Mouse (Mus musculus) heart, adult 18-20 months (tissue): ENCODE data around the gene Kdsr. TPM values are rescaled to one million over a fixed set of nuclear protein-coding genes. Genes with fewer than 3 reads are reported as not detected.
"Not testable (repeated sequence)": the region's sequence is repeated elsewhere in the genome, so short reads cannot be mapped to it uniquely, and the experiment has no call there.

Experiments
- DNase-seq, 2 experiments: peaks; one replicate each; pipeline ENCODE4 v3.0.0; 2021 to 2022; ENCODE audit warnings: mixed read lengths in 1 of 2
- total RNA-seq, 2 experiments: library from RNA; stranded (reverse); gene quantifications; 2 replicates each; pipeline ENCODE4 v1.2.3; 2021

Gene Kdsr
- total RNA-seq, 2 experiments from 2014 or later: 5.0 to 6.7 TPM

DNA sequence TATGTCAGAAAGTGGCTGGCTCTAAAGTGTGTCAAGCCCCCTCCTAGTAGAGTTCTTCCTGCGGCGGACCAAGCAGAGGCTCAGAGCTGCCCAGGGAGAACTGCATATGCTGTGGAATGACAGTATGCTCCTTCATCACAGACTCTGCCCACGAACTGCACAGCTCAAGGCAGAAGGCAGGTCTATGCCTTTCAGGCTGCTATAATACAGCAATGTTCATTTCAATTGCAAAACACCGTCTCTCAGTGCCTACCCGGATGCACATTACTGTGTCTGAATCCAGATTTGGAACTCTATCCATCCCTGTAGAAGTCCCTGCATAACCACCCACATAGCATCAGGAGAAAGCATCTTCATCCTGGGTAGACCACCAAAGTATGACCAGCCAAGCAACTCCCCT is 19.7 kb downstream of the Kdsr start:
- no peak for DNase-seq

DNA sequence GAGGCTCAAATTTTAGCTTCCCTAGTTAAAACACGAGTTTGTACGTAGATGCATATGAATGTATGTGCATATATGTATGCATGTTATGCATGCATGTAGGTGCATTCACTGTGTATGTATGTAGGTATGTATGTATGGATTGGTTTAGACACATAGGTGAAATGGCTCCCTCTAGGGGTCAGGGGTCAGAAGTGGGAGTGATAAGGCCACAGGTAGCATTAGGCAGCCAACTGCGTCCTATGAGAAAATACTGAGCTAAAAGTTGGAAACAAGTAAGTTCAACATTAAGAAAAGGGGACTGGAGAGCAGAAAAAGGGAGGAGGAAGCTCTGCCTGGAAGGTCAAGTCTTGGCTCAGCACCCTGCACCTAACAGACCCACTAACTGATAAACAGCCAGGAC is 21.4 kb downstream of the Kdsr start:
- no peak for DNase-seq

DNA sequence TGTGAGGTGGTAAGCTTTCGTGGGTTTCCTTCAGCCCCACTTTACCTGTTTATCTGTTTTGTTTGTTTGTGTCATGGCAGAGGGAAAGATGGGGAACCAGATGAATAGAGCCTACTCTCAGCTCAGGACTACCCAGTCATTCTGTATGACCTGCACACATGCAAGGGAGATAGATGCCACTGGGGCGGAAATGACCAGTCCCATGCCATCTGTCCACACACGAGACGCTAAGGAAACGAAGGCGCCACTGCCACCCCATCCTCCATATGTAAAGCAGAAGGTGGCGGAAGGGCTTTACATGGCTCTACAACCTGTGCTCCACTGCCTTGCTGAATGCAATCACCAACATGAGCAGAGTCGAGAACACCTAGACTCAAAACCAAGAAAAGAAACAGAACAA is 23.3 kb downstream of the Kdsr start:
- DNase-seq: no peak

DNA sequence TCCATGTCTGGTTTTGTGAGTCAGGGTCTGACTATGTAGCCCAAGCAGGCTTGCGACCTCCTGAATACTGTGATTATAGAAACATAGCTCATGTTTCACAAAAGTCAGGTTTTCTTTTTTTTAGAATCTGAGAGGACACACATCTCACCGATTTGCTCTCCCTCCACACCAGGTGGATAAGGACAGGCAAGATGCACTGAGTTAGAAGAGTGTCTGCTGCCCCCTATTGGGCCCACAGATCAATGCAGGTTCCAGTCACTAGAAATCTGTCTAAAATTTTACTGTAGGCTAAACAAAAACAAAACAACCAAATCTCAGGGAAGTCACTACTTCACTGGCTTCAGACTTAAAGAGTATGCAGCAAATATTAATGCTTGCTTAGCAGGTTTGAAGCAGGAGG is 23.9 kb downstream of the Kdsr start:
- DNase-seq: peak in 1 of 2 experiments; percentile 56

DNA sequence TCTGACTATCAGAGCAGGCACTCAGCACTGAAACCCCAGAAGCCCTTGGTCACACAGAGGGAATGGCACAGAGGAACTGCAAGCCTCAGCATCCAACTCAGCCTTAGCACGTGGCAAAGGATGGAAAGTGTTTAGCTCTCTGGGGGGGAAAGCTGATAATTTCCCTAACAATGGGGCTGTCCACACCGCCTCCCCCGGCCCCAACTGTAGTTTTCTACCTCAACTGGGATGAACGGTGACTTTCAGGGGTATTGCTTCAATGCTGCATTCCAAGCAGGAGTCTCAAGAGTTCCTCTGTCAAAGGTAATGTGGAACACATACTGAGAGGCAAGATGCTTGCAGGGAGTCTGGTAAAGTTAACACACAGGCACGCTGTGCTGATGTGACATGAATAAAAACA is 37.5 kb downstream of the Kdsr start:
- no peak for DNase-seq

DNA sequence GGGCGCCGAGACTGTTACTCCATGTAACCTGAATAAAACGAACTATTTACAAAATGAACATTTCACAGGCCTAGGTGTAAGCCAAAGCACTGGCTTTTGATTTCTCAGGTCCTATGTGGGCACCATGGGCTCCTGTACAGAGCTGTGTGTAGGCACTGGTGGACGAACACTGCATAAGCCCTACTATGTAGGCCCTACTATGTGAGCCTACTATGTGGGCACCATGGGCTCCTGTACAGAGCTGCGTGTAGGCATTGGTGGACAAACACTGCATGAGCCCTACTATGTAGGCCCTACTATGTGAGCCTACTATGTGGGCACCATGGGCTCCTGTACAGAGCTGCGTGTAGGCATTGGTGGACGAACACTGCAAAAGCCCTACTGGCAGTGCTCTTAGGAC is 41.8 kb downstream of the Kdsr start:
- not testable (repeated sequence) for DNase-seq

DNA sequence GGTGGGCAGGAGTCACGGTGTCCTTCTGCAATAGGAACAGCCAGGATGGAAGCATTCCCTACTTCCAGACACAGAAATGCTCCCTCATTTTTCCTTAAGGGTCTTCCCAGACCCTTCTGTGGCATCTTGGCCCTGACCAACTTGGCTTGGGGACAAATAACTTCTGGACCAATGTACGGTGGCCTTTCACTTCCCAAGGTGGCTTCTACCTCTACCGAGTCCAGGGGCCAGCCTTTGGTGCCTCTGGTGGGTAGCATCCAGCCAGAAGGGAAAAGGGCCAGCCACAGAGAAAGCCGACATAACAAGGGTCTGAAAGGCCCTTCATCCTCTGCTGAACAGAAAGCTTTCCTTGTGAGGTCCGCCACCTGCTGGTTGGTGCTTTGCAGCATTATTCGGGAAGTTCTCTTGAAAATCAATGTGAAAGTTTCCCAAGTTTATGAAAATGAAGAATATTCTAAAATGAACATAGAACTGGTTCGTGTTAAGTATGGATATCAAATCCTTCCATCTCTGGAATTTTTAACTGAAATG is 42.4 kb downstream of the Kdsr start:
- DNase-seq: peak; percentile 74 to 91

DNA sequence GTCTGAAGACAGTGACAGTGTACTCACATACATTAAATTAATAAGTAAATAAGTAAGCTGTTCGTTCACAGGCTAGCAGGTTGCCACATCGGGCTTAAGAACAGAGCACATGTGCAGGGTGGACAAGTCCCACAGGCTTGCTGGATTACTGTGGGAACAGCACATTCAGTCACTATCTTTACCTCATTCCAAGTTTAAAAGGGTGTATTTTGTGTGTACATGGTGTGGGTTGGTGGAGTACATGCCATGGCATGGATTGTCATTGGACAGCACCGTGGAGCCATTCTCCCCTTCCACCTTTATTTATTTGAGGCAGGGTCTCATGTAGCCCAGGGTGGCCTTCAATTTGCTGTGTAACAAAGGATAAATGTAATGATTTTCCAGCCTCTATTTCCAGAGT is 43.4 kb downstream of the Kdsr start:
- DNase-seq: no peak

DNA sequence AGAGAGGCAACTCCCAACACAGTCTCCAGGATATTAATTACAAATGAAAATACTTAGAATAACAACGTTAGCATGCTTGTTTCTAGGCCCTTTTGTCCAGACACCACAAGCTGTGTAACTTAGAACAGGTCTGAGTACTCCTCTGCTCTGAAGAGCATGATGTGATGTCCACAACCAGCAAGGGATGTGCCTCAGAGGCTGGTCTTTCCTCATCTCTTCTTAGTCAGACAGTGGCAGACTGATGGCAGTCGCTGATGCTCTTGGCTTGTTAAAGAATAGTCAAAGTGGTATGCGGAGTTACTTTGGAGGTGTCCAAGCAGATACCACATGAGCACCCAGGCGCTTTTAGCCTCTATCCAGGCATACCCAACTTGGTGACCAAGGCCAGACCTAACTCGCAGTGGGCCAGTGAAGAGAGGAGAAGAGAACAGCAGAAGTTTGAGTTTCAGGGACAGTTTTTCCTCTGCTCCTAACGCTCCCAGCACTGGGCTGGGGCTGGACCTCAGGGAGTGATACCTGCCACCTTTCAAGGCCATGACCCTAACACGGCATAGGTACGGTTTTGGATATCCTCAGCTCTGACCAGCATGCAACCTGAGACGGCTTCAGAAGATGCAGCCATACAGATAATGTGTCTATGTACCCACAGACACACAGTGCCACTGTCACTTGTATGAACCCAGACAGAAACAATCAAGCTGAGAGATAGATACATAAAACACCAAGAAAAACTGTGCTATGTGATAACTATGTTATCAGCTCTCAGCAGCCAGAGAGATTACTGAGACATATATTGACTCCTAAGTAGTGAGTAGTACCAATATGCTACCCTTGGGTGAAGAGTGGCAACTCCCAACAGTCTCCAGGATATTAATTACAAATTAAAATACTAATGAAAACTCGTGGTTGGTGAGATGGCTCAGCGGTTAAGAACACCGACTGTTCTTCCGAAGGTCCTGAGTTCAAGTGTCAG is 44.1 kb downstream of the Kdsr start:
- DNase-seq: no peak

DNA sequence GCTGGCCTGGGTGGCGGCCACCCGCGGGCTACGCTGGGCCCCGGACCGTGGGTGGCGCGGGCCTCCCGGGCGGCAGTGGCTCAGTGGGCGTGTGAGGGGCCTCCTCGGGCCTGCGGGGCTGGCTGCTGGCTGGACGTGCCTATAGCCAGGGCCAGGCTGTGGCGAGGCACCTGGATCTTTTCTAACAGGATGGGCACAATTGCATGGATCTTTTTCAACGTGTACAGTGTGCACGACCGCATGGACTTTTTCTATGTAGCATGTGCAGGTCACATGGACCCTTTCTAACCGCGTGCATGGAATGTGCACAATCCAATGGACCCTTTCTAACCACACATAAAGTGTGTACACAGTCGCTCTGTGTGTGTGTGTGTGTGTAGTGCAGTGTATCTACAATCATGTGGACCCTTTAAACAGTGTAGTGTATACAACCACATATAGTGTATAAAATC is 45.0 kb downstream of the Kdsr start:
- no peak for DNase-seq

DNA sequence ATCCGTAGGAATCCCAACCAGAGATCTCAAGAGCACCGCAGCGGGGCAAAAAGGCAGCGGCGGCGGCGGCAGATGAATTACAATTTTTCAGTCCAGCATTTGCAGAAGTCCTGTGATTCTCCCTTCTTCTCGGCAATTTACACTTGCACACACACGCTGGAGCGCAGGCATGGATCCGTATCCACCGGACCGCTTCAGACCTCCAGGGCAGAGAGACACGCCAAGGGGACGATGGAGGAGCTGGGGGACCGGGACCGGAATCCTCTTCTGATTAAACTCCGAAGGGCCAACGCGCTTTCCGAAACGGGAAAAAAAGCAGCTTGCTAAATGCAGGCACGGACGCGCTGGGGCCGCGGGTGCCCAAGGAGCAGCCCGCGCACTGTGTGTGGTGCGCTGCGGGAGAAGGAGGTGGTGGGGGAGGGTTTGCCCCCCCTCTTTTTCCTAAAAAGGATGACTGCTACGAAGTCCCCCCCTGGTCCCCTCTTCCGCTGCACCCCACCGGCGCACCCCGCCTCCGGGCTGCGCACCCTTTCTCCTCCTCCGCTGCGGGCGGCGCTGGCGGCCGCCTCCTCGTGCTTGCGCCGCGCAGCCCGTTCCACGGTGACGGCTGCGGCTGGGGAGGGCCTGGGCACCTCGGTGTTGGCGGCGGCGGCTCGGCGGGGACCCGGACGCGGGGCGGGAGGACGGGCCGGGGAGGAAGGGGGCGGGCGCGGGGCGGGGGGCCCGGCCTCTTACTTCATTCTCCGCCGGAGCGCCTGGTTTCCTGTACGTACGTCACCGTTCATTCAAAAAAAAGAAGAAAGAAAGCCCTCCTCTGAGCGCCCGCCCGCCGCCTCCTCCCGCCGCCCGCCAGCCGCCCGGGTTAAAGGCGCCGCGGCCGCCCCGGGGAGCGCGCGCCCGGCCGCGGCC is 45.7 kb downstream of the Kdsr start, which contains the start of gene Bcl2:
Bcl2 (minus strand) TSS at position 654 of the 909 bp plus-strand sequence.
- DNase-seq: peak; percentile 80 to 89

DNA sequence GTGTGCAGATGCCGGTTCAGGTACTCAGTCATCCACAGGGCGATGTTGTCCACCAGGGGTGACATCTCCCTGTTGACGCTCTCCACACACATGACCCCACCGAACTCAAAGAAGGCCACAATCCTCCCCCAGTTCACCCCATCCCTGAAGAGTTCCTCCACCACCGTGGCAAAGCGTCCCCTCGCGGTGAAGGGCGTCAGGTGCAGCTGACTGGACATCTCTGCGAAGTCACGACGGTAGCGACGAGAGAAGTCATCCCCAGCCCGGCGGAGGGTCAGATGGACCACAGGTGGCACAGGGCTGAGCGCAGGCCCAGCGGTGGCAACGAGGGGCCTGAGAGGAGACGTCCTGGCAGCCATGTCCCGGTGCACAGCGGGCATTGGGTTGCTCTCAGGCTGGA is 47.2 kb downstream of the Kdsr start:
- DNase-seq: peak; percentile 62 to 78

DNA sequence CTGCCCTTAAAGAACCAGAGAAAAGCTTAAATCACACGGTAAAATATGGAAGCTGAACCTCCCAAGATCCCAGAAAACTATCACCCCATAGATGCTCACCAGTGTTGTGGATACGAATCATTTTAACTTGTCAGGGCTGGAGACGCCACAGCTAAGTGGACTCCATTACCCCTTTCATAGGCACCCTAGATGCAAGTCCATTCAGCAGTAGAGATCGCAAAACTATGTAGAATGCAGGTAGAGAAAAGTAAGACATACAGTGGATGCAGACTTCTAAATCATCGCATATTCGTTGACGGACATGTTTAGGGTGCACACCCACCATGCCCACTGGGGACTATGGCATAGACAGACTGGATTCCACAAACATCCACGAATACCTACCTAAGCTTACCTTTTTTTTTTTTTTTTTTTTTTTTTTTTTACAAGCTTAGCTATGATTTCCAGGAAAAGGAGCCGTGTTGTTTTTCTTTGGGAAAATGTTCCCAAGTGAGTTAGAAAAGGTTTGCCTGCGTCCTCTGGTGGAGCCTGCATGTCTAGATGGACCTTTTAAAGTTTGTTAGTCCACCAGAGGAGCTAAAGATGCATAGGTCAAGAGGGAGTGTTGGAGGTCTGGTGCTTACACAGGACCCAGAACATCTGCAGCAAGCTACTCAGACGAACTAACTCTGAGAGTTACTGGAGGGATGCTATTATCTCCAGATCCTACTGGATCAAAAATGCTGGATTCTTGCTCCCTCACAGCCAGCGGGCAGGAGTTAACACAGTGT is 48.0 kb downstream of the Kdsr start:
- DNase-seq: no peak

DNA sequence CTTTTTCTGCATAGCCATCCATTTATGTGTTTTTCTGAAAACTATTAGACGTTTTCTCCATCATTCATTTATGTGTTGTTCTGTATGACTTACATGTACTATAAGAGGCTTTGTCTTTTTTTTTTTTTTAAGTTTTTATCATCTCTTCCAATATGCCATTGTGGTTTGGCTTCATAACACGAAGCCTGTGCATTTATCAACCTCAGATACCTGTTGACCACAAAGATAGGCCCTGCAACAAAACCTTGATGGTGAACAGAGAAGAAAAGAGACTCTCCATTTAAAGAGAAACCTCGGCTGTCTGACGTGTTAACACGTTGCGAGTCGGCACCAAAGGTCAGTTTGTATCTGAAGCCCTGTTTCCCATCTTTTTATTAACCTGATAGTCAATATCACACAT is 49.3 kb downstream of the Kdsr start:
- DNase-seq: no peak

DNA sequence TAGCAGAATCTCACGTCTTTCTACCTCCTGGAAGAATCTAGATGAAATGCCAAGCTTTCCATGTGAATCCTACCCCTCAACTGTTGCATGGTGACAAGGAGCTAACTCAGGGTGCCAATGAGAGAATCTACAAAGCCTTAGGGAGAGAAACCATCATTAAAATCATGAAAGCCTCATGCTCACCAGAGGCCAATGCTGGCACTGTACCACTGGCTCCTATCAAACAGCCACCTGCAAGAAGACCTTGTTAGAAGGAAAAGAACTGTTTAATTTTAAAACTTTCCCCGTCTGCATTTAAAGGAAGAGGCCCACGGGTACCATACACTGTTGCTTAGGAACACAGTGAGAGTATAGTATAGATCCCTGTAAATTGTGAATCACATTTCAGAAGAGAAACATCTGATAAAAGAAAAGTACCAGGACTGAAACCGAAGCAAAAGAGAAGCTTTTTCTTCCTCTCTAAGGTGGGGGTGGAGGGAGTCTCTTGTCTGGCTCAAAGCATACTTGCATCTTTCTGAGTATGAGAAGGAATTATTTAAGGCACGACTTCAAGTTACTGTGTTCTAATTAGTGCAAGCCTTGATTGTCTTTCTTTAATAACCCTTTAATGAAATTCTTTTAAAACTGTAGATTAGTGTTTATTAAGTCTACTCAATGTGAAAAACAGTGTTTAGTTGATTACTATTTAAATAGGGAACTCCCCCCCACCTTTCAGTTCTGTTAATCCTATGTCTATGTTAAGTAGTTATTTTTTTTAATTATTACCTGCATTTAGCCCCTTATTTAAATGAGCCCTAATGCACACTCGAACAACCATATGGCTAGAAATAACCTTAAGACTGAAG is 52.3 kb downstream of the Kdsr start:
- DNase-seq: no peak

DNA sequence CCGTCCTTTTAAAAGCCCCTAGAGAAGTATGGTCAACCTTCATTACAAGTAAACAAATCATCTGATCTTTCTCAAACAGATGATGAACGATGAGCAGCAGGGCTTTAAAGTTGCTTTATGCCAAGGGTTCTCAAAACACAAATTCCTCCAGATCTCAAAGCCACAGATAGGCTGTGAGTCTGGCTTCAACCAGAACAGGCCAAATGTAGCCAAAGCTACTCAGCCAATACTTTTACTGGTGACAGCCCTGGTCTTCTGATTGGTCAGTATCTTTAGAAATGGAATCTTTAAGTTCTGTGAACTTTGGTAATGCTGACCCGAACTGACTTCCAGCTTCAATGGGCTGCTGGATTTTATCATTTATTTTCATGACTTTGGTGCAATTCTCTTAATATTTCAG is 56.3 kb downstream of the Kdsr start:
- DNase-seq: no peak

DNA sequence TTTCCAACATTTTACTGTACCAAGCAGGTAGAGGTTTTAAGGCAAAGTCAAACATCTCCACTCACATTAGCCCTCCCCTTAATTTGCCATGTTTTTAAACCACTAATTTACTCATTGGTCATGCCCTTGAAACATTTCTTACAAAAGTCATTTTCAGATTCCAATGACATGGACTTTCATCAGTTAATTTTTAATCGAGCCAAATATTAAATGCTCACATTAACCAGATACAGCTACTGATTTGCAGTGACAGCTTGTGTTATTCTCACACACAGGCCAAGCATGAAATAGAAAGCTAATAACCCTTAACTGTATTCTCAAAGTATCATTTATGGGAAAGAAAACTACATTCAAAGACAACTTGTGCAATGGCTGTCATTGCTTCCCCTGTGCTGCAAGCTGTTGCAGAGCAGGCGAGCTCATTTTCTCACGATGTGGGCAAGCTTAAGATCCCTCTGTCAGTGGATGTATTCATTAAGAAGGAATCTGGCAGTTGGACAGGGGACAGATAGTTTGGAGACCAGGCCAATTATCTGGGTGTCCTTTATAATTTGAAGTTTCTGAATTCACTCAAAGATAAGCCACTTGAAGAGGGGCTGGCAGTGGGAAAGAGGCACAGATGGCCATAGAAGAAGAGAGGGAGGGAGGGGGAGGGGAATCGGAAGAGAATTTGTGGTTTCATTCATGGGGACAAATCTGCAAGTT is 56.9 kb downstream of the Kdsr start:
- DNase-seq: no peak

DNA sequence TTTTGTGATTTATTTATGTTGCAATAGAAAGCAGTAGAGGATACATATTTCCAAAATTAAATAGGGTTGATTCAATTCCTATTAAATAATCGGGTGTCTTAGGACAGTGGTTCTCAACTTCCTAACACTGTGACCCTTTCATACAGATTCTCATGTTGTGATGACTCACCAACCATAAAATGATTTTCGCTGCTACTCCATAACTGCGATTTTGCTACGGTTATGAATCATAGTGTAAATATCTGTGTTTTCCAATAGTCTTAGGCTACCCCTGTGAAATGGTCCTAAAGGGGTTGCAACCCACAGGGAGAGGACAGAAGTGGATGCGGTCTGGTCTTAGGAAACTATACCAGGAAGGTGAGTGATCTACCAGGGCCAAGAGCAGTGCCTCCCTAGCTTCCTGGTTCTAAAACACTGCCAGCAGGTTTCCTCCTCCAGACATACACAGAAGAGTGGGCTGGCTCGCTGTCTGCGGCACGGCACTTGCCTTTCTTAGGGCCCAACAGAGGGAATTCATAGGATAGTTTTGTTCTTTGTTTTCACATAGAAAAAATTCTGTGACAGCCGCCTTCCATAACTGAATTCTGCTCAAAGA is 58.9 kb downstream of the Kdsr start:
- no peak for DNase-seq

DNA sequence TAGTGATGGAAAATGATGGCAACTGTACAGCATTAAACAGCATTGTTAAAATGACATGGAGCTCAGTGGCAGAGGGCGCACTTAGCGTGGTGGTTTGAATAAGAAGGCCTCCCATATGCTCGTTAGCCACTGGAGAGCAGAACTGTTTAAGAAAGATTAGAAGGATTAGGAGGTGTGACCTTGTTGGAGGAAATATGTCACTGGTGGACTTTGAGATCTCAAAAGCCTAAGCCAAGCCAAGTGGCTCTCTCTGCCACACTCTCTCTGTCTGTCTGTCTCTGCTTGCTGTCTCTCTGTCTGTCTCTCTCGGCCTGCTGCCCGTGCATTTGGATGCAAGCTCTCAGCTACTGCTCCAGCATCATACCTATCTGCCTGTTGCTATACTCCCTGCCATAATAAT is 63.1 kb downstream of the Kdsr start:
- no peak for DNase-seq

DNA sequence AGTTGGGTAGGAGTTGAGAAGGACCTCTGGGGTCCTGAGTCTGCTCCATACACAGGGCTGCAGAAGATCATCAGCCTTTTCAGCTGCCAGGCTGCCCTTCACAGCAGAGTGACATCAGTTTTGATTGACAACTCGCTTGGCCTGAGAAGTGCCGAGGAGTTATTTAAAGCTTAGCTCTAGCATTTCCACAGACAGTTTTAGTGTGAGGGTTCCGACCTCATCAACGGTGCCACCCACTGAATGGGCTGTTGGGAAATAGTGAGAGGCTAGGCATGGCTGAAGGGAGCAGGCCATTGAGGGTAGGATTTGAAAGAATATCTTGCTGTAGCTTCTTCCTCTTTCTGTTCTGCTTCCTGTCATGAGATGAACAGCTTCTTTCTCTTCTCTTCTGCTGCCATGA is 63.9 kb downstream of the Kdsr start:
- peak in 1 of 2 experiments; percentile 38 for DNase-seq
